Mouse (Mus musculus) midbrain, embryonic 16.5 days (tissue): ENCODE measurements around the gene Psapl1. TPM values are rescaled to one million over a fixed set of nuclear protein-coding genes. Genes with fewer than 3 reads are reported as not detected.

Experiments used
- ATAC-seq: fragments of 200-750 bp; cut with Nextera tagmentation; 2 replicates; pipeline ENCODE4 v1.8.0; 2017; ENCODE audit warnings: moderate TSS enrichment
- H3K27ac ChIP-seq: fragments of 300-500 bp; sonication (generic); 2 replicates; pipeline ENCODE4 v1.5.1; 2014; ENCODE audit warnings: mild to moderate bottlenecking, low read length, mixed read lengths
- H3K27me3 ChIP-seq: fragments of 300-500 bp; sonication (generic); 2 replicates; pipeline ENCODE4 v1.6.1; 2014; ENCODE audit warnings: low read depth, low read length, mixed read lengths; ENCODE audit not compliant: control insufficient read depth, insufficient read depth
- H3K36me3 ChIP-seq: fragments of 300-500 bp; sonication (generic); 2 replicates; pipeline ENCODE4 v1.6.1; 2014; ENCODE audit warnings: mild to moderate bottlenecking, low read length, moderate library complexity, mixed read lengths; ENCODE audit not compliant: control insufficient read depth, insufficient read depth
- H3K4me1 ChIP-seq: fragments of 300-500 bp; sonication (generic); 2 replicates; pipeline ENCODE4 v1.6.1; 2014; ENCODE audit warnings: mild to moderate bottlenecking, low read length, mixed read lengths; ENCODE audit not compliant: control insufficient read depth, insufficient read depth
- H3K4me2 ChIP-seq: fragments of 300-500 bp; sonication (generic); 2 replicates; pipeline ENCODE4 v1.6.1; 2014; ENCODE audit warnings: mild to moderate bottlenecking, low read length, mixed read lengths
- H3K4me3 ChIP-seq: fragments of 300-500 bp; sonication (generic); 2 replicates; pipeline ENCODE4 v1.5.1; 2014; ENCODE audit warnings: low read depth, mild to moderate bottlenecking, low read length, moderate library complexity, mixed read lengths
- H3K9ac ChIP-seq: fragments of 300-500 bp; sonication (generic); 2 replicates; pipeline ENCODE4 v1.6.1; 2014; ENCODE audit warnings: low read depth, low read length, mixed read lengths
- H3K9me3 ChIP-seq: fragments of 300-500 bp; sonication (generic); replicated peaks from 2 replicates; pipeline ENCODE4 v1.6.1; 2014; ENCODE audit warnings: mild to moderate bottlenecking, low read length, mixed read lengths; ENCODE audit not compliant: control insufficient read depth, poor library complexity, severe bottlenecking
- WGBS: fragments of 180-500 bp; shearing (Covaris S2); extraction: QIAGEN DNeasy Blood & Tissue Kit; methylation state at CpG from one replicate; pipeline ENCODE4 v1.1.7; 2014; 5-methylcytosine and 5-hydroxymethylcytosine counted together
- polyA plus RNA-seq: library from polyadenylated mRNA; unstranded; fragments of >200 nt; fragmentation: Nextera tagmentation; extraction: Ambion mirVana; gene quantifications from 2 replicates; pipeline ENCODE4 v1.2.1, GENCODE M21; 2015

The Psapl1 gene
- polyA plus RNA-seq, 1 experiment from 2014 or later = not detected

- H3K4me1 ChIP-seq = peaks cover 13% of the 10 kb centered on the region
- no peaks in the 10 kb centered on the region for H3K27me3 ChIP-seq
- H3K4me2 ChIP-seq = no peak overlapping the region
- no peaks in the 10 kb centered on the region for H3K36me3 ChIP-seq
- no peak for ATAC-seq
- 55% methylated on average over 7 of the region's 7 CpGs for WGBS
- H3K9me3 ChIP-seq = no peaks in the 10 kb centered on the region
- H3K27ac ChIP-seq = no peak overlapping the region
- no peak overlapping the region for H3K9ac ChIP-seq
- no peak overlapping the region for H3K4me3 ChIP-seq
Measured at GRCm38 (mm10) chr5:36178215-36178614, 25.6 kb upstream of the Psapl1 start.

GRCm38 (mm10) chr5:36178785-36179184 is 25.0 kb upstream of the Psapl1 start:
- WGBS = 91% methylated on average over 3 of the region's 3 CpGs
- Histone ChIP-seq H3K9me3 (no peaks in the 10 kb centered on the region), H3K4me3 (no peak overlapping the region), H3K27me3 (no peaks in the 10 kb centered on the region), H3K36me3 (no peaks in the 10 kb centered on the region), H3K4me1 (peaks cover 13% of the 10 kb centered on the region), H3K27ac (no peak overlapping the region), H3K9ac (no peak overlapping the region), H3K4me2 (no peak overlapping the region)
- no peak for ATAC-seq

- WGBS = 84% methylated on average over 5 of the region's 5 CpGs
- no peaks in the 10 kb centered on the region for H3K27me3 ChIP-seq
- H3K4me2 ChIP-seq = no peak overlapping the region
- no peak overlapping the region for H3K27ac ChIP-seq
- H3K9me3 ChIP-seq = no peaks in the 10 kb centered on the region
- ATAC-seq = no peak
- H3K9ac ChIP-seq = no peak overlapping the region
- no peaks in the 10 kb centered on the region for H3K36me3 ChIP-seq
- H3K4me3 ChIP-seq = no peak overlapping the region
- H3K4me1 ChIP-seq = peaks cover 11% of the 10 kb centered on the region
Measured at GRCm38 (mm10) chr5:36179708-36180107, 24.1 kb upstream of the Psapl1 start.

GRCm38 (mm10) chr5:36182326-36182725 is 21.5 kb upstream of the Psapl1 start:
- Histone ChIP-seq H3K4me2 (no peak overlapping the region), H3K4me1 (0 out of 2 replicates have a peak, but pooled peaks cover 2% of the 10 kb centered on the region), H3K9me3 (no peaks in the 10 kb centered on the region), H3K4me3 (no peak overlapping the region), H3K36me3 (no peaks in the 10 kb centered on the region), H3K27ac (no peak overlapping the region), H3K27me3 (no peaks in the 10 kb centered on the region), H3K9ac (no peak overlapping the region)
- ATAC-seq = no peak
- WGBS = 72% methylated on average over 7 of the region's 7 CpGs

- H3K4me1 ChIP-seq = peaks cover 11% of the 10 kb centered on the region
- no peak overlapping the region for H3K4me2 ChIP-seq
- no peaks in the 10 kb centered on the region for H3K36me3 ChIP-seq
- H3K9ac ChIP-seq = no peak overlapping the region
- H3K9me3 ChIP-seq = no peaks in the 10 kb centered on the region
- ATAC-seq = no peak
- no peaks in the 10 kb centered on the region for H3K27me3 ChIP-seq
- WGBS = 51% methylated on average over 8 of the region's 8 CpGs
- H3K4me3 ChIP-seq = no peak overlapping the region
- no peak overlapping the region for H3K27ac ChIP-seq
Measured at GRCm38 (mm10) chr5:36186294-36187053, 17.3 kb upstream of the Psapl1 start.

GRCm38 (mm10) chr5:36188310-36188709 is 15.5 kb upstream of the Psapl1 start:
- Histone ChIP-seq H3K4me3 (no peak overlapping the region), H3K9me3 (no peaks in the 10 kb centered on the region), H3K9ac (no peak overlapping the region), H3K4me1 (peaks cover 11% of the 10 kb centered on the region), H3K27ac (no peak overlapping the region), H3K36me3 (no peaks in the 10 kb centered on the region), H3K27me3 (no peaks in the 10 kb centered on the region), H3K4me2 (no peak overlapping the region)
- WGBS = 89% methylated on average over 4 of the region's 4 CpGs
- no peak for ATAC-seq

GRCm38 (mm10) chr5:36191285-36191684 is 12.5 kb upstream of the Psapl1 start:
- no peaks in the 10 kb centered on the region for H3K36me3 ChIP-seq
- 90% methylated on average over 4 of the region's 4 CpGs for WGBS
- no peak for ATAC-seq
- H3K27ac ChIP-seq = no peak overlapping the region
- no peak overlapping the region for H3K9ac ChIP-seq
- H3K4me3 ChIP-seq = no peak overlapping the region
- no peaks in the 10 kb centered on the region for H3K27me3 ChIP-seq
- peaks cover 19% of the 10 kb centered on the region for H3K4me1 ChIP-seq
- no peak overlapping the region for H3K4me2 ChIP-seq
- H3K9me3 ChIP-seq = no peaks in the 10 kb centered on the region

GRCm38 (mm10) chr5:36191876-36192275 is 11.9 kb upstream of the Psapl1 start:
- Histone ChIP-seq H3K27ac (no peak overlapping the region), H3K36me3 (no peaks in the 10 kb centered on the region), H3K9ac (no peak overlapping the region), H3K4me1 (peaks cover 19% of the 10 kb centered on the region), H3K4me3 (no peak overlapping the region), H3K27me3 (no peaks in the 10 kb centered on the region), H3K9me3 (no peaks in the 10 kb centered on the region), H3K4me2 (no peak overlapping the region)
- ATAC-seq = no peak
- WGBS = 89% methylated on average over 3 of the region's 3 CpGs

- Histone ChIP-seq H3K4me3 (no peak overlapping the region), H3K36me3 (no peaks in the 10 kb centered on the region), H3K4me1 (peaks cover 19% of the 10 kb centered on the region), H3K27ac (no peak overlapping the region), H3K27me3 (no peaks in the 10 kb centered on the region), H3K4me2 (no peak overlapping the region), H3K9ac (no peak overlapping the region), H3K9me3 (no peaks in the 10 kb centered on the region)
- no peak for ATAC-seq
- WGBS = 82% methylated on average over 2 of the region's 2 CpGs
Measured at GRCm38 (mm10) chr5:36192677-36193076, 11.1 kb upstream of the Psapl1 start.
